Mouse (Mus musculus) ES-E14 (cell line): ENCODE results near the gene Sapcd1. TPM values are rescaled to one million over a fixed set of nuclear protein-coding genes. Genes with fewer than 3 reads are reported as not detected.

Experiments used
- DNase-seq: peaks from one replicate; pipeline ENCODE4 v3.0.0-alpha.2; 2013; ENCODE audit warnings: low read depth, low spot score
- H3K27ac ChIP-seq: 2 replicates; pipeline ENCODE4 v1.5.1; 2012; ENCODE audit warnings: low read depth, mild to moderate bottlenecking, low read length, moderate library complexity, mixed read lengths; ENCODE audit not compliant: poor library complexity, insufficient read depth, severe bottlenecking
- H3K36me3 ChIP-seq: 2 replicates; pipeline ENCODE4 v1.6.1; 2012; ENCODE audit warnings: mild to moderate bottlenecking, low read length, moderate library complexity, mixed read lengths; ENCODE audit not compliant: control insufficient read depth, poor library complexity, insufficient read depth, severe bottlenecking
- H3K4me1 ChIP-seq, 2 experiments: fragments of 150-350 bp in 1 of 2; sonication (generic) in 1 of 2; 2 replicates each; pipeline ENCODE4 v1.6.1; 2012; ENCODE audit warnings: low read length in 2 of 2, mild to moderate bottlenecking in 1 of 2, mixed read lengths in 1 of 2; ENCODE audit not compliant: control insufficient read depth in 2 of 2, insufficient read depth in 2 of 2, poor library complexity in 1 of 2
- H3K4me3 ChIP-seq, 2 experiments: fragments of 150-350 bp in 1 of 2; sonication (generic) in 1 of 2; 2 replicates each; pipeline ENCODE4 v1.5.1; 2012; ENCODE audit warnings: low read length in 2 of 2, low read depth in 1 of 2, mild to moderate bottlenecking in 1 of 2, mixed read lengths in 1 of 2; ENCODE audit not compliant: insufficient read depth in 1 of 2, poor library complexity in 1 of 2, severe bottlenecking in 1 of 2
- H3K9ac ChIP-seq: 2 replicates; pipeline ENCODE4 v1.6.1; 2012; ENCODE audit warnings: low read depth, mild to moderate bottlenecking, low read length, mixed read lengths; ENCODE audit not compliant: poor library complexity, insufficient read depth, severe bottlenecking
- H3K9me3 ChIP-seq: fragments of 150-350 bp; sonication (generic); 2 replicates; pipeline ENCODE4 v1.6.1; 2012; ENCODE audit warnings: low read depth, mild to moderate bottlenecking, low read length; ENCODE audit not compliant: control insufficient read depth, insufficient read depth
- CHD2 ChIP-seq: IDR thresholded peaks from 2 replicates; pipeline ENCODE4 v1.6.1; 2014; ENCODE audit warnings: mild to moderate bottlenecking, low read depth, low read length, inconsistent platforms
- HCFC1 ChIP-seq: IDR thresholded peaks from 2 replicates; pipeline ENCODE4 v1.6.1; 2012; ENCODE audit warnings: low read length, inconsistent platforms, borderline replicate concordance; ENCODE audit not compliant: insufficient read depth
- MAFK ChIP-seq: IDR thresholded peaks from 2 replicates; pipeline ENCODE4 v1.6.1; 2014; ENCODE audit warnings: mild to moderate bottlenecking, low read depth, low read length, inconsistent platforms; ENCODE audit not compliant: insufficient read depth
- ZC3H11A ChIP-seq: IDR thresholded peaks from 2 replicates; pipeline ENCODE4 v1.6.1; 2012; ENCODE audit warnings: low read depth, mild to moderate bottlenecking, inconsistent platforms, low read length, borderline replicate concordance
- ZNF384 ChIP-seq: IDR thresholded peaks from 2 replicates; pipeline ENCODE4 v1.6.1; 2012; ENCODE audit warnings: low read depth, low read length, inconsistent platforms
- in situ Hi-C, 2 experiments: fragments of 600-800 bp; cut with MboI; formaldehyde crosslinking; loops; one replicate each; pipeline ENCODE4 v1.15.1; 2025; ENCODE audit warnings: low sequenced_read_pairs in 2 of 2, inconsistent platforms in 1 of 2; ENCODE audit not compliant: unreplicated experiment in 2 of 2
- total RNA-seq: library from RNA; depleted of rRNA; stranded (reverse); fragments of 300-350 nt; gene quantifications from 2 replicates; pipeline ENCODE4 v1.2.3, GENCODE M21; 2012

The Sapcd1 gene
- total RNA-seq, 1 experiment: 3.1 TPM

GRCm38 (mm10) chr17:35016791-35017705 is 10.8 kb downstream of the Sapcd1 start:
- no peak overlapping the region for H3K27ac ChIP-seq
- no peak for TF ChIP-seq ZNF384
- no peak for TF ChIP-seq MAFK
- TF ChIP-seq ZC3H11A: no peak
- TF ChIP-seq CHD2: no peak
- TF ChIP-seq HCFC1: no peak
- H3K9ac ChIP-seq: no peak overlapping the region
- DNase-seq: no peak
- H3K36me3 ChIP-seq: peaks cover 47% of the 10 kb centered on the region
- no peak overlapping the region for H3K4me3 ChIP-seq
- peaks cover 2 to 14% of the 10 kb centered on the region in 2 experiments; a peak in 2 of 4 replicates for H3K4me1 ChIP-seq
- in situ Hi-C loops: loop anchor here in 1 of 2 experiments (25.0 kb wide), 1 partner anchor 95 kb away; the partner anchor contains the start of genes Csnk2b, Gpank1, Ly6g5b and Ly6g5c
- H3K9me3 ChIP-seq: no peaks in the 10 kb centered on the region

GRCm38 (mm10) chr17:35016376-35016775 is 11.4 kb downstream of the Sapcd1 start, which contains the start of gene Vwa7:
Gene Vwa7, plus strand, starts transcription at chr17:35016579.
- H3K9me3 ChIP-seq: no peaks in the 10 kb centered on the region
- H3K36me3 ChIP-seq: peaks cover 53% of the 10 kb centered on the region
- no peak within 1 kb of the TSS for H3K27ac ChIP-seq
- no peak within 1 kb of the TSS; a peak in 1 of 4 replicates for H3K4me3 ChIP-seq
- peaks cover 0 to 10% of the 10 kb centered on the region in 2 experiments; a peak in 1 of 4 replicates for H3K4me1 ChIP-seq
- DNase-seq: no peak
- no peak within 1 kb of the TSS for H3K9ac ChIP-seq
- in situ Hi-C loops: loop anchor here in 1 of 2 experiments (25.0 kb wide), 1 partner anchor 96 kb away; the partner anchor contains the start of genes Csnk2b, Gpank1, Ly6g5b and Ly6g5c
- TF ChIP-seq ZNF384 (no peak), ZC3H11A (no peak), HCFC1 (no peak)

DNA sequence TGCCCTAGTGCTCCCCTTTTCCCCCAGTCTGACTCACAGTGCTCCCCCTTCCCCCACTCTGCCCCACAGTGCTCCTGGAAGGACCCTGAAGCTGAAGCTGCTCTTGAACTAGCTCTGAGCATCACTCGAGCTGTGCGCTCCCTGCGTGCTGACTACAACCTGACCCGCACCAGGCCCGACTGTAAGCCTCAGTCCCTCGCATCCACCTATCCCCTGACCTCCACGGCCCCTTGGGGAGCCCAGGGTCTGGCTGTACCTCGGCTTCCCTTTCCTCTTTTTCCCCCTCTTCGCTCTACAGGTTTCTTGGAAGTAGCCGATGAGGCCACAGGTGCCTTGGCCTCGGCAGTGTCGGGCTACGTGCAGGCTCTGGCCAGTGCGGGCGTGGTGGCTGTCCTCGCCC is 12.5 kb downstream of the Sapcd1 start:
- in situ Hi-C loops: loop anchor here in 1 of 2 experiments (25.0 kb wide), 1 partner anchor 97 kb away; the partner anchor contains the start of genes Csnk2b, Gpank1, Ly6g5b and Ly6g5c

DNA sequence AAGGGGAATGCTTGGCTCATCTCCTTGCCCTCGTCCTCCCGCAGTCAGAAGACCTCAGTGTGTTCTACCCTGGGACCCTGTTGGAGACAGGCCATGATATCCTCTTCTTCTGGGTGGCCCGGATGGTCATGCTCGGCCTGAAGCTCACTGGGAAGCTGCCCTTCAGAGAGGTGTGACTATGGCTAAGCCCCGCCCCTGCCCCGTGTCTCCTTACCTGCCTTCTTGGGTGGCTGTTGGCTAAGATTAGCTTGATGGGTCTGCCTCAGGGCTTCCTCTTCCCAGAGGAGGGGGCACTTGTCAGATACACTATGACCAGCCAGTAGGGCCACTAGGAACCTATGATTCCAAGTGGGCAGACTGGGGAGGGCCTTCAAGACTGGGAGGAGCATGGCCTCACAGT is 14.6 kb downstream of the Sapcd1 start:
- peaks cover 79% of the 10 kb centered on the region for H3K36me3 ChIP-seq
- no peak overlapping the region for H3K4me3 ChIP-seq
- peaks cover 0 to 8% of the 10 kb centered on the region in 2 experiments; a peak in 1 of 4 replicates for H3K4me1 ChIP-seq
- H3K9ac ChIP-seq: no peak overlapping the region
- no peaks in the 10 kb centered on the region for H3K9me3 ChIP-seq
- TF ChIP-seq ZNF384 (no peak), ZC3H11A (no peak), MAFK (no peak), HCFC1 (no peak), CHD2 (no peak)
- no peak for DNase-seq
- no peak overlapping the region for H3K27ac ChIP-seq
- in situ Hi-C loops: loop anchor here in 1 of 2 experiments (25.0 kb wide), 1 partner anchor 99 kb away; the partner anchor contains the start of genes Csnk2b, Gpank1, Ly6g5b and Ly6g5c

More for the DNA sequence above, 12.5 kb downstream of the Sapcd1 start:
- no peaks in the 10 kb centered on the region for H3K9me3 ChIP-seq
- H3K4me1 ChIP-seq: peaks cover 0 to 8% of the 10 kb centered on the region in 2 experiments; a peak in 1 of 4 replicates
- no peak for DNase-seq
- TF ChIP-seq MAFK: no peak
- no peak for TF ChIP-seq CHD2
- no peak for TF ChIP-seq ZC3H11A
- no peak for TF ChIP-seq ZNF384
- no peak for TF ChIP-seq HCFC1
- no peak overlapping the region for H3K9ac ChIP-seq
- no peak overlapping the region; a peak in 1 of 4 replicates for H3K4me3 ChIP-seq
- H3K27ac ChIP-seq: no peak overlapping the region
- H3K36me3 ChIP-seq: peaks cover 64% of the 10 kb centered on the region
